Mouse (Mus musculus): ENCODE results near the gene Btbd11. TPM values are rescaled to one million over a fixed set of nuclear protein-coding genes. Genes with fewer than 3 reads are reported as not detected.

Gene Btbd11
- polyA plus RNA-seq, 1 experiment, result 3.6 TPM

- H3K4me3 ChIP-seq (ENCODE audit: insufficient read depth, low read length), result no peak overlapping the region
- TF ChIP-seq POLR2A (IDR thresholded peaks at IDR 0.05; ENCODE audit: borderline replicate concordance, low read depth, low read length) (no peak), CTCF (IDR thresholded peaks at IDR 0.05; ENCODE audit: low read depth, low read length) (no peak)
- H3K27ac ChIP-seq (ENCODE audit: insufficient read depth, low read depth, low read length), result no peak overlapping the region
Measured at GRCm38 (mm10) chr10:85496981-85497380, 110.4 kb downstream of the Btbd11 start.

GRCm38 (mm10) chr10:85497931-85498330, 111.3 kb downstream of the Btbd11 start:
- Histone ChIP-seq H3K27ac (ENCODE audit: insufficient read depth, low read depth, low read length) (no peak overlapping the region), H3K4me1 (ENCODE audit: control insufficient read depth, insufficient read depth, low read length) (peaks cover 10% of the 10 kb centered on the region), H3K4me3 (ENCODE audit: insufficient read depth, low read length) (no peak overlapping the region)
- TF ChIP-seq POLR2A (IDR thresholded peaks at IDR 0.05; ENCODE audit: borderline replicate concordance, low read depth, low read length), result no peak
- no peak for TF ChIP-seq CTCF (IDR thresholded peaks at IDR 0.05; ENCODE audit: low read depth, low read length)

More at GRCm38 (mm10) chr10:85496981-85497380, 110.4 kb downstream of the Btbd11 start:
- peaks cover 3% of the 10 kb centered on the region for H3K4me1 ChIP-seq (ENCODE audit: control insufficient read depth, insufficient read depth, low read length)

- H3K27ac ChIP-seq (ENCODE audit: insufficient read depth, low read depth, low read length), result no peak overlapping the region
- no peak overlapping the region for H3K4me3 ChIP-seq (ENCODE audit: insufficient read depth, low read length)
- TF ChIP-seq POLR2A (IDR thresholded peaks at IDR 0.05; ENCODE audit: borderline replicate concordance, low read depth, low read length) (no peak), CTCF (IDR thresholded peaks at IDR 0.05; ENCODE audit: low read depth, low read length) (no peak)
- peaks cover 10% of the 10 kb centered on the region for H3K4me1 ChIP-seq (ENCODE audit: control insufficient read depth, insufficient read depth, low read length)
Measured at GRCm38 (mm10) chr10:85500573-85501155, 114.0 kb downstream of the Btbd11 start.

- TF ChIP-seq CTCF (IDR thresholded peaks at IDR 0.05; ENCODE audit: low read depth, low read length) (no peak), POLR2A (IDR thresholded peaks at IDR 0.05; ENCODE audit: borderline replicate concordance, low read depth, low read length) (no peak)
- peaks cover 10% of the 10 kb centered on the region for H3K4me1 ChIP-seq (ENCODE audit: control insufficient read depth, insufficient read depth, low read length)
- H3K27ac ChIP-seq (ENCODE audit: insufficient read depth, low read depth, low read length), result no peak overlapping the region
- H3K4me3 ChIP-seq (ENCODE audit: insufficient read depth, low read length), result no peak overlapping the region
Measured at GRCm38 (mm10) chr10:85501966-85502566, 115.5 kb downstream of the Btbd11 start.

- TF ChIP-seq CTCF (IDR thresholded peaks at IDR 0.05; ENCODE audit: low read depth, low read length), result no peak
- TF ChIP-seq POLR2A (IDR thresholded peaks at IDR 0.05; ENCODE audit: borderline replicate concordance, low read depth, low read length), result no peak
- H3K4me1 ChIP-seq (ENCODE audit: control insufficient read depth, insufficient read depth, low read length), result peaks cover 10% of the 10 kb centered on the region
- no peak overlapping the region for H3K4me3 ChIP-seq (ENCODE audit: insufficient read depth, low read length)
- H3K27ac ChIP-seq (ENCODE audit: insufficient read depth, low read depth, low read length), result no peak overlapping the region
Measured at GRCm38 (mm10) chr10:85502656-85503055, 116.0 kb downstream of the Btbd11 start.

- Histone ChIP-seq H3K4me1 (ENCODE audit: control insufficient read depth, insufficient read depth, low read length) (peaks cover 10% of the 10 kb centered on the region), H3K27ac (ENCODE audit: insufficient read depth, low read depth, low read length) (no peak overlapping the region), H3K4me3 (ENCODE audit: insufficient read depth, low read length) (no peak overlapping the region)
- no peak for TF ChIP-seq CTCF (IDR thresholded peaks at IDR 0.05; ENCODE audit: low read depth, low read length)
Measured at GRCm38 (mm10) chr10:85503453-85503852, 116.8 kb downstream of the Btbd11 start.

GRCm38 (mm10) chr10:85507270-85508050, 120.8 kb downstream of the Btbd11 start:
- Histone ChIP-seq H3K4me1 (ENCODE audit: control insufficient read depth, insufficient read depth, low read length) (peaks cover 3% of the 10 kb centered on the region), H3K27ac (ENCODE audit: insufficient read depth, low read depth, low read length) (no peak overlapping the region)
- TF ChIP-seq CTCF (IDR thresholded peaks at IDR 0.05; ENCODE audit: low read depth, low read length) (no peak), POLR2A (IDR thresholded peaks at IDR 0.05; ENCODE audit: borderline replicate concordance, low read depth, low read length) (no peak)

GRCm38 (mm10) chr10:85508193-85508794, 121.7 kb downstream of the Btbd11 start:
- TF ChIP-seq POLR2A (IDR thresholded peaks at IDR 0.05; ENCODE audit: borderline replicate concordance, low read depth, low read length), result no peak
- TF ChIP-seq CTCF (IDR thresholded peaks at IDR 0.05; ENCODE audit: low read depth, low read length), result no peak
- no peaks in the 10 kb centered on the region for H3K4me1 ChIP-seq (ENCODE audit: control insufficient read depth, insufficient read depth, low read length)
- H3K27ac ChIP-seq (ENCODE audit: insufficient read depth, low read depth, low read length), result no peak overlapping the region
- no peak overlapping the region for H3K4me3 ChIP-seq (ENCODE audit: insufficient read depth, low read length)

More at GRCm38 (mm10) chr10:85507270-85508050, 120.8 kb downstream of the Btbd11 start:
- no peak overlapping the region for H3K4me3 ChIP-seq (ENCODE audit: insufficient read depth, low read length)

GRCm38 (mm10) chr10:85509000-85509399, 122.4 kb downstream of the Btbd11 start:
- TF ChIP-seq POLR2A (IDR thresholded peaks at IDR 0.05; ENCODE audit: borderline replicate concordance, low read depth, low read length) (no peak), CTCF (IDR thresholded peaks at IDR 0.05; ENCODE audit: low read depth, low read length) (no peak)
- H3K27ac ChIP-seq (ENCODE audit: insufficient read depth, low read depth, low read length), result no peak overlapping the region
- H3K4me1 ChIP-seq (ENCODE audit: control insufficient read depth, insufficient read depth, low read length), result no peaks in the 10 kb centered on the region
- no peak overlapping the region for H3K4me3 ChIP-seq (ENCODE audit: insufficient read depth, low read length)
